Mouse (Mus musculus) kidney, embryonic 14.5 days (tissue): ENCODE data around the gene Cnn1. TPM values are rescaled to one million over a fixed set of nuclear protein-coding genes. Genes with fewer than 3 reads are reported as not detected.

Experiments
- ATAC-seq: fragments of 200-750 bp; cut with Nextera tagmentation; 2 replicates; pipeline ENCODE4 v1.8.0; 2017; ENCODE audit warnings: moderate number of reproducible peaks, mild to moderate bottlenecking, moderate TSS enrichment, moderate library complexity; ENCODE audit not compliant: low FRiP score, low TSS enrichment
- H3K27ac ChIP-seq: fragments of 300-500 bp; sonication (generic); 2 replicates; pipeline ENCODE4 v1.5.1; 2014; ENCODE audit warnings: low read depth, mild to moderate bottlenecking, low read length, moderate library complexity, mixed read lengths
- H3K27me3 ChIP-seq: fragments of 300-500 bp; sonication (generic); 2 replicates; pipeline ENCODE4 v1.6.1; 2014; ENCODE audit warnings: mild to moderate bottlenecking, low read length; ENCODE audit not compliant: control insufficient read depth, insufficient read depth
- H3K36me3 ChIP-seq: fragments of 300-500 bp; sonication (generic); 2 replicates; pipeline ENCODE4 v1.6.1; 2014; ENCODE audit warnings: low read length, mixed read lengths; ENCODE audit not compliant: control insufficient read depth, insufficient read depth
- H3K4me1 ChIP-seq: fragments of 300-500 bp; sonication (generic); 2 replicates; pipeline ENCODE4 v1.6.1; 2014; ENCODE audit warnings: low read length, mixed read lengths; ENCODE audit not compliant: control insufficient read depth, insufficient read depth
- H3K4me2 ChIP-seq: fragments of 300-500 bp; sonication (generic); replicated peaks from 2 replicates; pipeline ENCODE4 v1.6.1; 2014; ENCODE audit warnings: low read depth, mild to moderate bottlenecking, low read length
- H3K4me3 ChIP-seq: fragments of 300-500 bp; sonication (generic); 2 replicates; pipeline ENCODE4 v1.5.1; 2014; ENCODE audit warnings: mild to moderate bottlenecking, low read length
- H3K9ac ChIP-seq: fragments of 300-500 bp; sonication (generic); 2 replicates; pipeline ENCODE4 v1.6.1; 2014; ENCODE audit warnings: low read depth, mild to moderate bottlenecking, low read length, moderate library complexity
- H3K9me3 ChIP-seq: fragments of 300-500 bp; sonication (generic); 2 replicates; pipeline ENCODE4 v1.6.1; 2016; ENCODE audit warnings: low read length; ENCODE audit not compliant: control insufficient read depth
- WGBS: fragments of 180-500 bp; shearing (Covaris S2); extraction: QIAGEN DNeasy Blood & Tissue Kit; methylation state at CpG from one replicate; pipeline ENCODE4 v1.1.7; 2014; 5-methylcytosine and 5-hydroxymethylcytosine counted together
- polyA plus RNA-seq: library from polyadenylated mRNA; unstranded; fragments of >200 nt; fragmentation: Nextera tagmentation; extraction: Ambion mirVana; gene quantifications from 2 replicates; pipeline ENCODE4 v1.2.1, GENCODE M21; 2014

Cnn1 gene
- polyA plus RNA-seq, 1 experiment from 2014 or later = 4.7 TPM

DNA sequence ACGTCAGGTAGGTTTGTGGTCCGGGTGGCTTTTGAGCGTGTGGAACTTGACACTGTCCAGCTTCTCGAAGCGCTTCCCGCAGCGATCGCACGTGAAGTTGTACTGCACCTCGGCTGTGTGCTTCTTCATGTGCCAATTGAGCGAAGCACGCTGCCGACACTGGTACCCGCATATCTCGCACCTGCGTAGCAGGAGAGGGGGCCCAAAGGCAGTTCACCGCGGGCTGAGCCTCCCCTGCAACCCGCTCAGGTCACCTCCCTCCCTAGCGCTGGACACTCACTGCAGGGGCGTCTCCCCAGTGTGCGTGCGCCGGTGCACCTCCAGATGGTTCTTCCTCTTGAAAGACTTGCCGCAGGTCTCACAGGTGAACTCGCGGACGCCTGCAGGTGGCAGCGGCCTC, 43.3 kb upstream of the Cnn1 start:
- no peak overlapping the region for H3K4me2 ChIP-seq
- no peak overlapping the region for H3K9ac ChIP-seq
- H3K27me3 ChIP-seq = peaks cover 34% of the 10 kb centered on the region
- ATAC-seq = no peak
- no peaks in the 10 kb centered on the region for H3K9me3 ChIP-seq
- no peak overlapping the region for H3K4me3 ChIP-seq
- H3K27ac ChIP-seq = no peak overlapping the region
- 39% methylated on average over 28 of the region's 29 CpGs for WGBS
- peaks cover 23% of the 10 kb centered on the region for H3K36me3 ChIP-seq
- H3K4me1 ChIP-seq = peaks cover 17% of the 10 kb centered on the region

DNA sequence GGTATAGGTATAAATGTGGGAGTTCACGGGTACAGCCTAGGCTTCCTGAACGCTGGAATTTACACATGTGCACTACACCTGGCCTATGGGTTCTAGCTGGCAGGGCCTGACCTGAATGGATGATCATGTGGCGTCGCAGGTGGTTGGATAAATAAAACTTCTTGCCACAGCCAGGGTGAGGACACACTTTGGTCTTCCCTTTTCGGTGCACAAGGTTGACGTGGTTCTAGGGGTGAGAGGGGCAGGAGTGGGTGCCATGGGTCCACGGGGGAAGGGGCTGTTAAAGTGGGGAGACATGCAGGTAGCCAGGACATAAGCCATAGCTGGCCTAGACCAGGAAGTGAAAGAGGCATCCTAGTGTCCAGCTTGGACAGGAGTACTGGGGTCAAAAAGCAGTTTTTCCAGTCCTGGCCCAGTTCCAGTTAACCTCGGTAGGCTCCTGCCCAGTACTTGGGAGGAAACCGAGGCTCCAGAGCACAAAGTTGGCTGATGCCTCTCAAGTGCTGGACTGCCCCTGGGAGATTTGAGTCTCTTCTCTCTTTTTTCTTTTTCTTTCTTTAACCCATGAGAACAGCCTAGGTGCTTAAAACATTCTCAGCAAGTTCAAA, 42.6 kb upstream of the Cnn1 start:
- 80% methylated on average over 9 of the region's 9 CpGs for whole genome bisulfite sequencing
- ATAC-seq = no peak
- H3K4me2 ChIP-seq = no peak overlapping the region
- H3K4me3 ChIP-seq = no peak overlapping the region
- H3K4me1 ChIP-seq = peaks cover 10% of the 10 kb centered on the region
- no peak overlapping the region for H3K9ac ChIP-seq
- H3K36me3 ChIP-seq = peaks cover 30% of the 10 kb centered on the region
- peaks cover 27% of the 10 kb centered on the region for H3K27me3 ChIP-seq
- no peak overlapping the region for H3K27ac ChIP-seq
- no peaks in the 10 kb centered on the region for H3K9me3 ChIP-seq

DNA sequence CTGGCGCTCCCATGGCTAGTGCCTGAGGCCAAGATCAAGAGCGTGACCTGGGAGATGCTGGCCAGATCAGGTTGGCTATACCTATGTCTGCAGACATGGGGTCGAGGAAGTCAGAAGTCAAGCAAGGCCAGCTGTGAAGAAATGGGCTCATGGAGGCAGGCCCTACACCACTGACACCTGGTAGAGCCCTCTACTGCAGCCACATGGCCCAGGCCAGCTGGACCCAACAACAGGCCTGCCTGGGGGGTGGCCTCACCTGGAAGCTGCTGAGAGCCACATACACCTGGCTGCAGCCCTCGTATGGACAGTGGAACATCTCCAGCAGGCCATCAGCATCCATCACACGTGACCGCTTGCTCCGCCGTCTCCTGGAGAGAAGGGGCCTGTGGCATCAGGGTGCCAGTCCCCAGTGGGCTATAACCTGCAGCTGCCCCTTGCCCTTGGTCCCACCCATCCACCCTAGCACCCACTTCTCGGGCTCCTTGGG, 41.9 kb upstream of the Cnn1 start:
- WGBS = 92% methylated on average over 9 of the region's 9 CpGs
- Histone ChIP-seq H3K36me3 (peaks cover 35% of the 10 kb centered on the region), H3K27me3 (peaks cover 20% of the 10 kb centered on the region), H3K9ac (no peak overlapping the region), H3K4me3 (no peak overlapping the region), H3K4me2 (no peak overlapping the region), H3K27ac (no peak overlapping the region), H3K4me1 (peaks cover 6% of the 10 kb centered on the region), H3K9me3 (no peaks in the 10 kb centered on the region)
- no peak for ATAC-seq

DNA sequence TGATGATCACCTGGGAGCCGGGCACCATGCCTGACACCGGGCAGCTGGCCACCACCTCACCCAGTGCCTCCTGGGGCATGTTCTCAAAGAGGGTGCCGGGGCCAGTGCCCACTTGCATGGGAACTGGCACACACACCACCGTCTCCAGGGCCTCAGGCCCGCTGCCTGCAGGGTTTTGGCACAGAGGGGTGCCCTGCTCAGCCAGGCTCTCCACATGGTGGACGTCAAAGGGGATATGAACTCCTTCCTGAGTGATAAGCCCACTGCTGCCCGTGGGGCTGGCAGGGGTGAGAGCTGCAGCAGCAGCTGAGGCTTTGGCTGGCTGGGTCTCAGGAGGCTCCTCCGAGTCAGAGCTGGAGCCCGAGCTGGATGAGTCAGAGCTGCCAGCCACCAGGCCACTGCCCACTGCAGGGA, 41.0 kb upstream of the Cnn1 start:
- ATAC-seq = no peak
- H3K9ac ChIP-seq = no peak overlapping the region
- H3K36me3 ChIP-seq = peaks cover 39% of the 10 kb centered on the region
- H3K27ac ChIP-seq = no peak overlapping the region
- 93% methylated on average over 9 of the region's 9 CpGs for WGBS
- no peak overlapping the region for H3K4me3 ChIP-seq
- peaks cover 6% of the 10 kb centered on the region for H3K4me1 ChIP-seq
- H3K27me3 ChIP-seq = peaks cover 11% of the 10 kb centered on the region
- no peak overlapping the region for H3K4me2 ChIP-seq
- no peaks in the 10 kb centered on the region for H3K9me3 ChIP-seq

DNA sequence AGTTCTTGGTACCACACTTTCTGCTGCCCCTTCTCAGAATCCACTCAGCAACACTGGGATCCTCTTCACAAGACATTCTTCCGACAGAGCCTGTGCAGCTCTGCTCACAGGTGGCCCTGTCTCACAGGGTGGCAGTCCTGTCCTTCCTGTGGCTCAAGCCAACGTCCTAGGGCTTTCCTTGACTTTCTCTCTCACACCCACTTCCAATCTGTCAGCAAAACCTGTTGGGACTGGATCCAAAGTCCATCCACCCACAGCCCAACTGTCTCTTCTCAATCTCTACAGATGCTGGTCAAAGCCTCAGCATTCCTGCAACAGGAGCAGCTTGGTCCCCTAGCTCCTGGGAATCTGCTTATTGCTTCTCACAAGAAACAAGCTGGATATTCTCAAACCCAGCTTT, 37.7 kb upstream of the Cnn1 start:
- Histone ChIP-seq H3K27me3 (no peaks in the 10 kb centered on the region), H3K27ac (no peak overlapping the region), H3K4me3 (no peak overlapping the region), H3K36me3 (peaks cover 69% of the 10 kb centered on the region), H3K4me2 (no peak overlapping the region), H3K4me1 (no peaks in the 10 kb centered on the region), H3K9ac (no peak overlapping the region), H3K9me3 (no peaks in the 10 kb centered on the region)
- WGBS = 73% methylated on average over 2 of the region's 2 CpGs
- no peak for ATAC-seq

DNA sequence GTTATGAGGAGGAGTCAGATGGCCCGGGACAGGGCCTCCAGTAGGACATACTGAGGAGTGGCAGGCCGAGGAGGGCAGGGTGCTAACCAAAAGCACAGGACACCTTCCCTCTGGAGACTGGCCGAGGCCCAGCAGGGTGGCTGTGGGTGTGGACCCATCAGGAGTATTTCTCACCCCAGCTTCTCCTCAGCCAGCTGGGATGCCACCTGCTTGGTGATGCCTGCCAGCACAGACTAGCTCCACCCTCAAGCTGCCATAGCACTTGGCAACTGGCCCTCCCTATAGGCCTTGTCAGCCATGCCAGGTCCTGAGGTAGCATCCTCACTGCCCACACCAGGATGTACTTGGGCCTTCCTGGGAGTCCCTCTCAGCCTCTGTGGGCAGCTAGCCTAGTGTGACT, 34.7 kb upstream of the Cnn1 start:
- Histone ChIP-seq H3K27ac (no peak overlapping the region), H3K9me3 (no peaks in the 10 kb centered on the region), H3K4me1 (no peaks in the 10 kb centered on the region), H3K4me2 (no peak overlapping the region), H3K36me3 (peaks cover 66% of the 10 kb centered on the region), H3K27me3 (no peaks in the 10 kb centered on the region), H3K4me3 (no peak overlapping the region), H3K9ac (no peak overlapping the region)
- 81% methylated on average over 3 of the region's 3 CpGs for WGBS
- no peak for ATAC-seq

DNA sequence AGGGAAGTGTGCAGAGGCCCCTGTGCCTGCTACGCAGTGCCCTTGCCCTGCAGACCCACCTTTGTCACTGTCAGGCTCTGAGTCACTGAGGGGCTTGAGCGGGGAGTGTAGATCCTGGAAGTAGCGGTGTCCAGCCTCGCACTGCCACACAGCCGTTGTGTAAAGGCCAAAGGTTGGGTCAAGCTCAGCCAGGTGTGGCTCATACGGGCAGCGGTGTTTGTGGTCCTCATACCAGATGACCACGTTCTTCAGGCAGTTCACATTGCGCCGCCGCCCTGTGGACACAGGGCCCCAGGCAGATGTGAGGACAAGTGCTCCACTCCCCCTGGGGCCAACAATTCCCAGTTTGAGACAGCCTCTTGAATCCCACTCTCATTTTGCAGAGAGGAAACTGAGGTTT, 33.4 kb upstream of the Cnn1 start:
- Histone ChIP-seq H3K4me1 (0 out of 2 replicates have a peak, but pooled peaks cover 6% of the 10 kb centered on the region), H3K27me3 (no peaks in the 10 kb centered on the region), H3K36me3 (peaks cover 61% of the 10 kb centered on the region), H3K4me3 (no peak overlapping the region), H3K4me2 (no peak overlapping the region), H3K9ac (no peak overlapping the region), H3K27ac (no peak overlapping the region), H3K9me3 (no peaks in the 10 kb centered on the region)
- WGBS = 91% methylated on average over 11 of the region's 11 CpGs
- no peak for ATAC-seq

DNA sequence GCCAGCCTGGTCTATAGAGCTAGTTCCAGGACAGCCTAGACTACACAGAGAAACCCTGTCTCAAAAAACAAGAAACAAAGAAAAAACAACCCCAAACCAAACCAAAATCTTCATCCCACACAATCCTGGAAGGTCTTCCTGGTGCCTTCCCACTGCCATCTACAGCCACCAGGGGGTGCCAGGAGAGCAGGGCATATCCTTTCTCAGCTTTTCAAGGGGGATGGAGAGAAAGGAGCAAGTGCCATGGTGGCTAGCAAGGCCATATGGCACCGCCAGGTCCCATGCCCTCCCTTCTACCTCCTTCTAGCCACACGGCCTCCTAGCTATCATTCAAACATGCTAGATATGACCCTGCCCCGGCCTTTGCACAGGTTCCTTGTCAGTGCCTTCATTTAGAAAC, 32.6 kb upstream of the Cnn1 start:
- Histone ChIP-seq H3K4me1 (0 out of 2 replicates have a peak, but pooled peaks cover 6% of the 10 kb centered on the region), H3K27me3 (no peaks in the 10 kb centered on the region), H3K4me2 (no peak overlapping the region), H3K4me3 (no peak overlapping the region), H3K9me3 (no peaks in the 10 kb centered on the region), H3K36me3 (peaks cover 54% of the 10 kb centered on the region), H3K9ac (no peak overlapping the region), H3K27ac (no peak overlapping the region)
- WGBS = 77% methylated on average over 3 of the region's 3 CpGs
- no peak for ATAC-seq

DNA sequence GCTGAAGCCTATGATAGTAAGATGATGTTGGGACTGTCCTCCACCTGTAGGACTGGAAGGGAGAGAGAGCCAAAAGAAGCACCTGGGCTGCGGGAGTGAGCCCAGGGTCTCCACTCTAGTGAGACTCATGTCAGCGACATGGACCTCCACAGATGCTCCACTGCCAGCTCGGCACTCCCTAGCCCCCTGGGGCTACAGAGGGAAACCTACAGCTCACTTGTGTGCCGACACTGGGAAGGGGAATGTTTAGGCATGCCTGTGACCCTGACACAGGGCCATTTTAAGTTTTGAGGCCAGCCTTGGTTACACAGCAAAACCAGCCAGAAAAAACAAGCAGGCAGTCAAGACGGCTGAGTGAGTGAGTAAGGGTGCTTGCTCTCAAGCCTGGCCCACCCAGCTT, 31.8 kb upstream of the Cnn1 start:
- H3K4me3 ChIP-seq = no peak overlapping the region
- H3K36me3 ChIP-seq = peaks cover 50% of the 10 kb centered on the region
- 84% methylated on average over 5 of the region's 5 CpGs for WGBS
- 0 out of 2 replicates have a peak, but pooled peaks cover 6% of the 10 kb centered on the region for H3K4me1 ChIP-seq
- no peak for ATAC-seq
- H3K9me3 ChIP-seq = no peaks in the 10 kb centered on the region
- no peak overlapping the region for H3K27ac ChIP-seq
- no peaks in the 10 kb centered on the region for H3K27me3 ChIP-seq
- H3K9ac ChIP-seq = no peak overlapping the region
- no peak overlapping the region for H3K4me2 ChIP-seq
